Mouse (Mus musculus): ENCODE data around the gene Aloxe3. TPM values are rescaled to one million over a fixed set of nuclear protein-coding genes. Genes with fewer than 3 reads are reported as not detected.

Gene Aloxe3
- polyA plus RNA-seq, 1 experiment, result not detected

GRCm38 (mm10) chr11:69121741-69122335 is 3.9 kb upstream of the Aloxe3 start:
- peak overlapping the region; percentile 64 for H3K4me3 ChIP-seq (ENCODE audit: insufficient read depth, low read depth, low read length)
- H3K27ac ChIP-seq (replicated peaks; ENCODE audit: low read depth, low read length), result 0 out of 2 replicates have a peak overlapping the region, but pooled peaks have one; percentile 38
- H3K4me1 ChIP-seq (ENCODE audit: control insufficient read depth, insufficient read depth, insufficient read length, low read length), result no peaks in the 10 kb centered on the region; the same call in 1 of the 2 replicates

DNA sequence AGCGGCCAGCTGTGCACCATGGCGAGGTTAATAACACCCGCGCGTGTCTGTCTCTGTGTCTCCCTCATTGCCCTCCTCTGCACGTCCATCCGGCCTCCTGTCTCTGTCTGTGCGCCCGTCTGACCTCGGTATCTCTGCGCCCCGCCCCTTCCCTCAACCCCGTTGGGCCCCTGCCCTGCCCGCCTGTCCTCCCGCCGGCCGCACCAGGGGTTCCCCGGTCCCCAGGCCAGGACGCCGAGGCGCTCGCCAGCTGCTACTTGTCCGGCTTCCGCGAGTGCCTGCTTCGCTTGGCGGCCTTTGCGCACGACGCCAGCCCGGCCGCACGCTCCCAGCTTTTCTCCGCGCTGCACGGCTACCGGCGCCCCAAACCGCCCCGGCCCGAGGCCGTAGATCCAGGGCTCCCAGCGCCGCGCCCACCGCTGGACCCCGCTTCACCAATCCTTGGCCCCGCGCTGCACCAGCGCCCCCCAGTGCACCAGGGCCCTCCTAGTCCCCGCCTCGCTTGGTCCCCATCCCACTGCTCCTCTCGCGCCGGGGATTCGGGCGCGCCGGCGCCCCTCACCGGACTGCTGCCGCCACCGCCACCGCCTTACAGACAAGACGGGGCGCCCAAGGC is 3.3 kb upstream of the Aloxe3 start, which contains the start of gene 9130213A22Rik:
9130213A22Rik (minus strand) TSS at position 254 of the 616 bp plus-strand sequence.
- peak within 1 kb of the TSS; percentile 64 for H3K4me3 ChIP-seq (ENCODE audit: insufficient read depth, low read depth, low read length)
- H3K4me1 ChIP-seq (ENCODE audit: control insufficient read depth, insufficient read depth, insufficient read length, low read length), result no peaks in the 10 kb centered on the region; the same call in 1 of the 2 replicates
- H3K27ac ChIP-seq (replicated peaks; ENCODE audit: low read depth, low read length), result 0 out of 2 replicates have a peak within 1 kb of the TSS, but pooled peaks have one; percentile 38

GRCm38 (mm10) chr11:69123056-69123692 is 2.5 kb upstream of the Aloxe3 start:
- peak overlapping the region; percentile 64 for H3K4me3 ChIP-seq (ENCODE audit: insufficient read depth, low read depth, low read length)
- H3K27ac ChIP-seq (replicated peaks; ENCODE audit: low read depth, low read length), result peak overlapping the region; percentile 75
- H3K4me1 ChIP-seq (ENCODE audit: control insufficient read depth, insufficient read depth, insufficient read length, low read length), result no peaks in the 10 kb centered on the region; the same call in 1 of the 2 replicates

DNA sequence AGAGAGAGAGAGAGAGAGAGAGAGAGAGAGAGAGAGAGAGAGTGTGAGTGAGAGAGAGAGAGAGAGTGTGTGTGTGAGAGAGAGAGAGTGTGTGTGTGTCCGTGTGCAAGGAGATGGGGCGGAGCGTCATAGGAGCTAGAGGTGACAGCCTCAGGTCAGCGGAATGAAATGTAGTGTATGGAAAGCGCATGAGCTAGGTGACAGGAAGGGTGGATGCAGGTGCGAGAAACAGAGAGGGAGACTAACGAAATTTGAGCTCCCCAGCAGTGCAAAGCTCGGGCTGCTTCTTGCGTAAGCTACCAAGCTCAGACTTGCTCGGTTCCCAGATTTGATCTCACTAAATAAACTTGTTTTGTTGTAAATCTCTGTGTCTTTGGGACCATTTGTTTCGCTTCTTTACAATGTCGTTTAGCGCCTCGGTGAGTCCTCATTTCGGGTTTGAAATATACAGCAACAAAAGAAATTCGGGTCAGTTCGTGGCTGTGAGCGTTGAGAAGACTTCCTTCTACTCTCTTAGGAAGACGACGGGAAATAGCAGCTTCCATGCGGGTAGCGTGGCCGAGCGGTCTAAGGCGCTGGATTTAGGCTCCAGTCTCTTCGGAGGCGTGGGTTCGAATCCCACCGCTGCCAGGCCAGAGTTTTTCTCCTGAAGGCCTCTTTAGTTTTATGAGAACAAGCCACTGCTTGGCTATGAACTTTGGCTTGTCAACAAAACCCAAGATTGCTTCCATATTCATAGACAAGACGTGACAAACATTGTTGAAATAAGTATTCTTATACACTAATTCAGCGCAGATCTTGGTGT is 1.8 kb upstream of the Aloxe3 start:
- Histone ChIP-seq H3K4me1 (ENCODE audit: control insufficient read depth, insufficient read depth, insufficient read length, low read length) (no peaks in the 10 kb centered on the region; the same call in 1 of the 2 replicates), H3K4me3 (ENCODE audit: insufficient read depth, low read depth, low read length) (peak overlapping the region; percentile 64), H3K27ac (replicated peaks; ENCODE audit: low read depth, low read length) (peak overlapping the region; percentile 75)

DNA sequence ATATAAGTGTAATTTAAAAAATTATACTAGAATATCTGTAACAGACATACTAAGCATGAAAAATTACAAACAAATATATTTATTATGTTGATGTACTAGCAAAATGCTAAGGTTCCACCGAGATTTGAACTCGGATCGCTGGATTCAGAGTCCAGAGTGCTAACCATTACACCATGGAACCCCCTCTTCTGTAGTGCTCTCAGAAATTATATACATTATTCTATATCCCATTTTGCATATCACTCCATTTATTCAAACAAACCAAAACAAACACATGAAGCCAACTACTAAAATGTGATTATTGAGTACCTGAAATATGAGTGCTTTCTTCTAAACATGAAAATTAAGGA is 1.2 kb upstream of the Aloxe3 start:
- Histone ChIP-seq H3K27ac (replicated peaks; ENCODE audit: low read depth, low read length) (no peak overlapping the region), H3K4me1 (ENCODE audit: control insufficient read depth, insufficient read depth, insufficient read length, low read length) (no peaks in the 10 kb centered on the region; the same call in 1 of the 2 replicates), H3K4me3 (ENCODE audit: insufficient read depth, low read depth, low read length) (no peak overlapping the region)

GRCm38 (mm10) chr11:69125041-69125851 is 450 bp upstream of the Aloxe3 start:
- H3K27ac ChIP-seq (replicated peaks; ENCODE audit: low read depth, low read length), result peak overlapping the region; percentile 47
- H3K4me1 ChIP-seq (ENCODE audit: control insufficient read depth, insufficient read depth, insufficient read length, low read length), result no peaks in the 10 kb centered on the region; the same call in 1 of the 2 replicates
- H3K4me3 ChIP-seq (ENCODE audit: insufficient read depth, low read depth, low read length), result peak overlapping the region; percentile 68

DNA sequence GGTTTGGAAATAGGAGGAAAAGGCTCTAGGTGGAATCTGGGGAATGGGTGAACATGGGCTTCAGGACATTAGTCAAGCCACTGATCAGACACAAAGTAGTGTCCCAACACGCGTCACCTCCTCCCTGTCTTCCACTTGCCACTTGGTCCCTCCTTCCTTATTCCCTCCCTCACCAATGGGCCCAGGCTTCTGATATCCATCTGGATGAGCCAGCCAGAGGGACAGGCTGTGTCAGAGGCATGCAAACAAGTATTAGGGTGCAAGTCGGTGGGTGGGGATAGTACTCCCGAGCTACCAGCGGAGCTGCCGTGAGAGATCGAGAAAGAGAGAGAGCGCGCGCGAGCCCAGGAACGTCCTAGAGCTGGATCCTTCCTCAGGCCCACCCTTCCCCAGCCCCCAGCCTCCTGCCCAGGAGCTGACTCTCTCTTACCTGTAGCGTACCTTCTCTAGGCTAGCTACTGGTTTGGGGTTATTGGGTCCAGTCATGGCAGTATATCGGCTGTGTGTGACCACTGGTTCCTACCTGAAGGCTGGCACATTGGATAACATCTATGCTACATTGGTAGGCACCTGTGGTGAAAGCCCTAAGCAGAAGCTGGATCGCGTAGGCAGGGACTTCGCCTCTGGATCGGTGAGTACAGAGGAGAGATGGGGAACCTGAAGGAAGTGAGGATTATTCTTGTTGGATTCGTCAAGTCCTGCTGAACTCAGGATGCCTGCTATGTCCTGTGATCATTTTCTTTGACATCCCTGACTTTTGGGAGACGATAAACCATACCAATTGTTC is 416 bp downstream of the Aloxe3 start:
- H3K4me3 ChIP-seq (ENCODE audit: insufficient read depth, low read depth, low read length), result peak overlapping the region; percentile 68
- H3K27ac ChIP-seq (replicated peaks; ENCODE audit: low read depth, low read length), result no peak overlapping the region
- H3K4me1 ChIP-seq (ENCODE audit: control insufficient read depth, insufficient read depth, insufficient read length, low read length), result no peaks in the 10 kb centered on the region; the same call in 1 of the 2 replicates

DNA sequence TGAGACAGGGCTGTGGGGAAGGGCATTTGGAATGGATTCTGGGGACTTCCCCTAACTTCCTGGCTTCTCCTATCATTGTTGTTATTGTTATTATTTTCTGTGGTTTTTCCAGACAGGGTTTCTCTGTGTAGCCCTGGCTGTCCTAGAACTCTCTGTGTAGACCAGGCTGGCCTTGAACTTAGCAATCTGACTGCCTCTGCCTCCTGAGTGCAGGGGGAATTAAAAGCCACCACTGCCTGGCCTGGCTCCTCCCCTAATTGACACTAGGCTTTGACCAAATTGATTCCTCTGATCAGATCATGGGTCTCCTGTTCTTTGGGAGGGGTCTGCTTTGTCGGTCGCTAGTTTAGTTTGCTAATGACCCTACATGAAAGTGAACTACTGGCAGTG is 1.0 kb downstream of the Aloxe3 start:
- H3K4me1 ChIP-seq (ENCODE audit: control insufficient read depth, insufficient read depth, insufficient read length, low read length), result no peaks in the 10 kb centered on the region; the same call in 1 of the 2 replicates
- H3K4me3 ChIP-seq (ENCODE audit: insufficient read depth, low read depth, low read length), result no peak overlapping the region
- no peak overlapping the region for H3K27ac ChIP-seq (replicated peaks; ENCODE audit: low read depth, low read length)

- Histone ChIP-seq H3K4me3 (ENCODE audit: insufficient read depth, low read depth, low read length) (no peak overlapping the region), H3K27ac (replicated peaks; ENCODE audit: low read depth, low read length) (no peak overlapping the region), H3K4me1 (ENCODE audit: control insufficient read depth, insufficient read depth, insufficient read length, low read length) (no peaks in the 10 kb centered on the region; the same call in 1 of the 2 replicates)
Measured at GRCm38 (mm10) chr11:69128426-69129122, 2.9 kb downstream of the Aloxe3 start.

GRCm38 (mm10) chr11:69133566-69133922 is 7.8 kb downstream of the Aloxe3 start:
- Histone ChIP-seq H3K4me1 (ENCODE audit: control insufficient read depth, insufficient read depth, insufficient read length, low read length) (peaks cover 3% of the 10 kb centered on the region; the same call in 1 of the 2 replicates), H3K4me3 (ENCODE audit: insufficient read depth, low read depth, low read length) (0 out of 2 replicates have a peak overlapping the region, but pooled peaks have one; percentile 50), H3K27ac (replicated peaks; ENCODE audit: low read depth, low read length) (no peak overlapping the region)

GRCm38 (mm10) chr11:69133923-69134621 is 8.4 kb downstream of the Aloxe3 start:
- no peak overlapping the region for H3K27ac ChIP-seq (replicated peaks; ENCODE audit: low read depth, low read length)
- peak overlapping the region; percentile 50 for H3K4me3 ChIP-seq (ENCODE audit: insufficient read depth, low read depth, low read length)
- peaks cover 3% of the 10 kb centered on the region; the same call in 1 of the 2 replicates for H3K4me1 ChIP-seq (ENCODE audit: control insufficient read depth, insufficient read depth, insufficient read length, low read length)

DNA sequence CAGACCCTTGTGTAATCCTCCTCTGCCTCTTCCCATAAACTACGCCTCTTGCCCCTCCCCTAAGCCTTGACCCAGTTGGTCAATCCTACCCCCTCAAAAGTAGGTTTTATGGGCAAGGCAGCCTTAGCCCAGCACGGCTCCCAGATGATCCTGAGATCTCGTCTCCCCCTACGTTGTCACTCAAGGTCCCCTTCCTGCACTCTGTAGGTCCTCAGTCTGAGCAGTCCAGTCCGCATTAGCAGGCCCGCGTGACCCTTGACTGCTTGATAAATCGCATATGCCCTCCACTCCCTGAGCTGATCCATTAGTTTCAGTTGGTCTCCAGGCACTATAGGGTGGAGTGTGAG is 8.9 kb downstream of the Aloxe3 start:
- Histone ChIP-seq H3K4me1 (ENCODE audit: control insufficient read depth, insufficient read depth, insufficient read length, low read length) (peaks cover 3% of the 10 kb centered on the region; the same call in 1 of the 2 replicates), H3K27ac (replicated peaks; ENCODE audit: low read depth, low read length) (no peak overlapping the region), H3K4me3 (ENCODE audit: insufficient read depth, low read depth, low read length) (peak overlapping the region; percentile 50)

- H3K27ac ChIP-seq (replicated peaks; ENCODE audit: low read depth, low read length), result no peak overlapping the region
- H3K4me1 ChIP-seq (ENCODE audit: control insufficient read depth, insufficient read depth, insufficient read length, low read length), result peaks cover 3% of the 10 kb centered on the region; the same call in 1 of the 2 replicates
- H3K4me3 ChIP-seq (ENCODE audit: insufficient read depth, low read depth, low read length), result no peak overlapping the region
Measured at GRCm38 (mm10) chr11:69135361-69135760, 9.7 kb downstream of the Aloxe3 start.

Data from brown adipose tissue, adult 24 weeks (tissue).